Mouse (Mus musculus) heart, postnatal 25 days (tissue): ENCODE data around the gene Clic6. TPM values are rescaled to one million over a fixed set of nuclear protein-coding genes. Genes with fewer than 3 reads are reported as not detected.
"Not testable (repeated sequence)": the region's sequence is repeated elsewhere in the genome, so short reads cannot be mapped to it uniquely, and the experiment has no call there.

Experiments
- DNase-seq: peaks from one replicate; pipeline ENCODE4 v3.0.0; 2022; ENCODE audit warnings: low spot score
- intact Hi-C: fragments of 180-260 bp; cut with DNase I; formaldehyde crosslinking; loops from one replicate; pipeline ENCODE4 v1.15.1; 2025
- total RNA-seq, 2 experiments: library from RNA; stranded (reverse); gene quantifications; 2 replicates each; pipeline ENCODE4 v1.2.3; 2021

The Clic6 gene
- total RNA-seq, 2 experiments from 2014 or later: 0.11 to 0.21 TPM

DNA sequence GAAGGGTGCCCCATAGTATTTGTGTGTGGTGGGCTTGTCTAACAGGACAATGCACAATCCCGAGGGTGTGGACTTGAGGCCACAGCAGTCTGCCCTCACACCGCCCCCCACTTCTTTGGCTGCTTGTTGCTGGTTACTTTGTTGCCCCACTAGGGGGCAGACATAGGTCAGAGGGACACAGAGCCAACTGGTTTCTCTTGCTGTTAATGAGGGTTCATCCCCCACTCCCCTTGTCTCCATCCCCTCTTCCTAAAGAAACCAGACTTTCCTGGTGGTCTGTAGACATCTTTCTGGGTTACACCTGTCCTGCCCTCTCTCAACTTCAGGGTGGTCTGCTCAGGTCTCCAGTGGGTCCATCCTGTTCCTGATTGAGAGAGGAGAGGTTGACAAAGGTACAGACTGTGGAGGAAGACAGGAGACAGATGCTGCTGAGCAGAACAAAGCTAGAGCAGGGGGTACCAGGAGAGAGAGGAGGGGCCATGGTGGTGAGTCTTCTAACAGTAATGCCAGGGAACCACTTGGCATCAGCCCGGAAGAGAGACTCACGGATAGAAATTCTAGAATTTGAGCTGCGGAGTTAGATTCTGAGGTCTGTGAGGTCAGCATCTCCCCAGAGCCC is 26.3 kb downstream of the Clic6 start:
- intact Hi-C loops: no loop called here
- no peak for DNase-seq

DNA sequence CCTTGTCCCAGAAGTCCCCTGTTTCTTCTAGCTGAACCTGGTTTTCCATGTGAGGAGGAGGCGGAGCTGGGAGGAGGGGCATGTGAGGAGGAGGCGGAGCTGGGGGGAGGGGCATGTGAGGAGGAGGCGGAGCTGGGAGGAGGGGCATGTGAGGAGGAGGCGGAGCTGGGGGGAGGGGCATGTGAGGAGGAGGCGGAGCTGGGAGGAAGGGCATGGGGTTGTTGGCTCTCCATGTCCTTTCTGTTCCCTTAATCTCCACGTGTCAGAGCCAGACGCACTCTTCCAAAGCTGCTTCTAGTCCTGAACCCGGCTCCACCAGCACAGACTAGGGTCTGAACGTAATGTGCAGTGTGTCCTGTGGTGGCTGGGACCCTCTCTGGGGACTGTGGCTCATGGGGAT is 29.4 kb downstream of the Clic6 start:
- DNase-seq, intact Hi-C loops: not testable (repeated sequence)

DNA sequence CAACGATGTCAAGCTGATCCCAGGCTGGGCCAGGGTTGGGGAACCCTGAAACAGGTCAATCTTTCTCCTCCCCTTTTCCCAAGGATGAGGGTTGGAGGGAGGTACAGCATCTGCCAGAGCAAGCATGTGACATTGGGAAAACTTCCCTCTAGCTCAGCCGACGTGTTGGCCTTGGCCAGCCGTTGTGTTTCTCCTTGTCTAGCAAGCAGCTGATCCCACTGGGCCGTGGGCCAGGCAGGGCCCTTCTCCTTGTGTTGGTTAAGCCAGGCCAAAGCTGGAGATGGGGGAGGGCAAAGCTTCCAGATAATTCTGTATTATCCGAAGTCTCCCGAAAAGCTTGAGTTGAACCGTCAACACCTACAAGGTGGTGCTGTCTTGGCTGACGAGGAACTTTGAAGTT is 30.6 kb downstream of the Clic6 start:
- intact Hi-C loops: no loop called here
- no peak for DNase-seq

DNA sequence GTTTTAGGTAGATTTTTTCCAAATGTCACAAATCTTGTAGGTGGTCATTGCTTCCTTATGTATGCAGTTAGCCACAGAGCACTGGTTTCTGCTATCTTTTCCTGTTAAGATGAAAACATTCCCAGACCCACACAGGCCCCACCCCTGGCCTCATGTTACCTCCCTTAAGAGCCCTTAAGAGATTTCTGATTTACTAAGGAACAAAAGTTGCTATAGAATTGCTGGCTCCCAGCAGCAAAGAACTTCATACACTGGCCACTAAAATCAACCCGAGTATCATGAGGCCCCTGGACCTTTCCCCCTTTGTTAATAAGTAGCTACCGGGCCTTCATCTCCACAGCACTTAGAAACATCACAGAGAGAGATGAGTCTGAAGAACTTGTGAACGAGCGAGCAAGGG is 33.2 kb downstream of the Clic6 start:
- DNase-seq: no peak
- intact Hi-C loops: no loop called here

- intact Hi-C loops: loop anchor here (2.0 kb wide), 1 partner anchor 1025 kb away; no protein-coding TSS in a partner anchor
- DNase-seq: no peak
Measured at GRCm38 (mm10) chr16:92519820-92520492, 34.4 kb downstream of the Clic6 start.

DNA sequence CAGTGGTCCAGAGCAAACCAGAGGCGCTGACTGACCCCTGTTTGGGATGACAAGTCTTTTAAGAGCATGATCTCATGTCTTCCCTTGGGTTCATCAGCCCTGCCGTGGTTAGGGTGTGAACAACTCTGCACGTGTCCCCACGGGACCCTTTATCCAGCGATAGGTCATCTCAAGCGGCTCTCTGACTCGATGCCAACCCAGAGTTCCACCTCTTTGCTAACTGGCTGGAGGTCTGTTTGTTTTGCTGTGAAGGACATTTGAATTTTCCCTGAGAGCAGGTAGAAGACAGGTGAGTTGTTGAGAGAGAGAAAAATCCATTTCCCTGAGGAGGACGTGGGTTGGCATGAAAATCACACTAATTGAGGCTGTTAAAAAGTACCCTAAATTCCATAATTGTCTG is 37.8 kb downstream of the Clic6 start:
- DNase-seq: no peak
- intact Hi-C loops: no loop called here

DNA sequence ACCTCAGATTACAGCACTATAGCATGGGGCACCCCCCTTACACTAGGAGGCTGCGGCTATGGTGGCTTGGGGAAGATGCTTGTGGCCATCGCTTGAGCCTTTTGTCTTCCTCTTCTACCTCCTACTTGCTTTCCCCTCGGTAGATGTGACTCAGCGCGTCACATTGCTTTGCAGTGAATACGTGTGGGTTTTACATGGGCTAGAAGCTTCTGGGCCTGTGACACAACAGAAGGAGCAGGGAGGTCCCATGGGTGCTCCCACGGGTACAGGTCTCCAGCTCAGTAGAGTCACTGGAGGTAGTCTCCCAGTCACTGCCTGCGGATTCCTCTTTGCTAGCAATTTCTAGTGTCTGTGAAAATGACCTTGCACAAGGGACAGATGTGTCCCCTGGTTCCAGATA is 39.1 kb downstream of the Clic6 start:
- no peak for DNase-seq
- intact Hi-C loops: no loop called here

DNA sequence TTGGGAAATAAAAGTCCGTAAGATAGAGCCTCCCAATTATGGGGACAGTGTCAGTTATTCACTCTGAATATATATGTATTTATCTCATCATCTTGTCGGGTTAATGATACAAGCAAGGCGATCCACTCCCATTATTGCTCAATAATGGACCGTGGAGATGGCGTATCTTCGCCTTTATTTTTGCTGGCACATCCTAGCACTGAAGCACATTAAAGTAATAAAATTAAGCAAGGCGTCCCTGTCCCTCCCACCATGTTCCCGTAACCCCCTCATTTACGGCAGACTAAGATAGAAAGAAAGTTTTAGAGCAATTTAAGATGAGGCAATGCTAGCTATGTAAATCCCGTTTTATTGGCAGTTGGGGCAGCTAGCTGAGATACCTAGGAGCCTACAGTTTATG is 40.4 kb downstream of the Clic6 start:
- DNase-seq: no peak
- intact Hi-C loops: no loop called here

GRCm38 (mm10) chr16:92535258-92535657 is 49.7 kb downstream of the Clic6 start:
- DNase-seq: no peak
- intact Hi-C loops: no loop called here

DNA sequence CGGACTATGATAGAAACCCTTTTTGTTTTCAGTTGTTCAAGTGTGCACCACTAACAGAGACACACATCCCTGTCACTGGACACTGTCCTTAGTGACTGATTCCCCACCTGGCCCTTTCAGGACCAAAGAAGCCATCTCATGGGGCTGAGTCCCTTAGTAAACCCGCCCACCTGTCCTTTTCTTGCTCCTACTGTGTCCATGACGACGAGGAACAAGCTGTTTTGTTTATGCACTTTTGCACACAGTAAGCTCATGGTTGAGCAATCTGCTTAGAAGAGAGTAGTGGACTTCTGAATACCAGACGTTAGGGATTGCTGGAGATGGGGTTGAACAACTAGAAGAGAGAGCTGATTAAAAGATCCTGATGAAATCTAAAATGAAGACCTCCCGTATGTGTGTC is 52.8 kb downstream of the Clic6 start:
- no peak for DNase-seq
- intact Hi-C loops: no loop called here

DNA sequence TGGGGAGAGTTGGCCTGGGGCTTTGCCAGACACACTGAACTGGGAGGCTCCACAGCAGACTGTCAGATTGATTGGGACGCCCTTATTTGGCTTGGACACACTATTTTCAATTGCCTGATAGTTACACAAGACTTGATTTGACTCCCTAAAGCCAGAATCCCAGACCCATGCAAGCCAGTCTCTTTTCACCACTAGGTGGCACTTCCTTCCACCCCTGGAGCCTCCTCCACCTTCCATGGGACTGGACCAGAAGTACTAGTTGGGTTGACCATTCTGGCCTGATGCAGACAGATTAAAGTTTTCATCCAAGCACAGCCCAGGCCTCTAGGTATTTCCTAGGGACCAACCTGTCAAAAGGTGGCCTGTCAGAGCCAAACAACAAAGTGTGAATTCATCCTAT is 58.7 kb downstream of the Clic6 start:
- no peak for DNase-seq
- intact Hi-C loops: no loop called here

- intact Hi-C loops: no loop called here
- DNase-seq: no peak
Measured at GRCm38 (mm10) chr16:92548651-92549050, 63.1 kb downstream of the Clic6 start.

DNA sequence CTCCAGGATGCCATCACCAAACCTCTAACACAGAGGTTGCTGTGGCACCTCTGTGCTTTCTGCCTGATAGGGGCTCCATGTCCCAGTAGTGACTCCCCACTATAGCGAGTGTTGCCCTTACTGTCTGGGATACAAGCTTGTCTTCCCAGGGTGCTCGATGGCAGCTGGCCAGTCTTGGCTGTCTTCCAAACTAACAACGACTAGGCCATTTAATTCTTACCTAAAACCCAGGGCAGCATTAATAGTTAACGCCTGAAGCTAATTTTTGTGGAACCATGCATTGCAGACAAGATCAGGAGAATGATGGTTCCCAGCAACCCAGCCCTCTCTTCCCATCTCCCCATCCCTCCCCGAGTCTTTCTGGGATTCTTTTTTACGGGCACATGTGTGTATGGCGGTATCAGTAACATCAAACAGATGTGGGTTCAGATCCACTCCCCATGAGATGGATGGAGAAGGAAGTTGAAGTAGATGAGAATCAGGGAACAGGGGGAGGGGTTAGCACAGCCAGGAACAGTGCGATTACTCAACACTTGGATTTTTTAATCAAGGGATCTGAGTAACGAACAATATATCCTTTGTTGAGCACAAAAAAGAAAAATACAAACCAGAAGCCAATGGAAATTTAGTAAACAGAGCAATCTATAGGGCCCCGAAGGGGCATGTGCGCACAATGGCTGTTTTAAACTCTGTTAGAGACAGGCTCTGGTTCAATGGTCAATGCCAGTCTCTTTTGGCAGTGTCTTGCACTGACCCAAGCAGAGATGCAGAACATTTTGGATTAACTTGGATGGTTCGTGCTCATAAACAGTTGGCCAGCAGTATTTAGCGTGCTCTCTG is 66.0 kb downstream of the Clic6 start:
- DNase-seq: no peak
- intact Hi-C loops: no loop called here

GRCm38 (mm10) chr16:92552106-92552382 is 66.5 kb downstream of the Clic6 start:
- no peak for DNase-seq
- intact Hi-C loops: no loop called here

GRCm38 (mm10) chr16:92552858-92553257 is 67.3 kb downstream of the Clic6 start:
- intact Hi-C loops: no loop called here
- DNase-seq: no peak

GRCm38 (mm10) chr16:92555051-92555450 is 69.5 kb downstream of the Clic6 start:
- no peak for DNase-seq
- intact Hi-C loops: no loop called here

DNA sequence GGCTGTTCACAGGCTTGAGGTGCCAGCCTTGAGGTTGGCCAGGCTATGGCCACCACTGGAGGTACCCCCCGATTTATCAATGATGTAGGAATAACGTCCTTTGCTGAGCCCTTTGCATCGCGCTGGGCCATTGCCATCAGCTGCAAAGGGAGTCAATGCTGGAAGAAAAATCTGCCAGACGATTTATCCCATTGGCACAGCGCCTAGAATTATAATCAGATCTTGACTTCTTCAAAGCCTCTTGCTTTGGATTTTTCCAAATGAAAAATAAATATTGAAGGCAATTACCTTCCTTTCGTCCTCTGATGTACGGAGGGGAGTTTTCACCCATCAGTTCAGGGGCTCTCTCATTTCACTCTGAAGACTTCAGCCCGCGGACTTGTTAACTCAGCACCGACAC is 79.8 kb downstream of the Clic6 start:
- intact Hi-C loops: loop anchor here (1.0 to 5.0 kb wide), 5 partner anchors 134 to 978 kb away; no protein-coding TSS in a partner anchor
- no peak for DNase-seq

DNA sequence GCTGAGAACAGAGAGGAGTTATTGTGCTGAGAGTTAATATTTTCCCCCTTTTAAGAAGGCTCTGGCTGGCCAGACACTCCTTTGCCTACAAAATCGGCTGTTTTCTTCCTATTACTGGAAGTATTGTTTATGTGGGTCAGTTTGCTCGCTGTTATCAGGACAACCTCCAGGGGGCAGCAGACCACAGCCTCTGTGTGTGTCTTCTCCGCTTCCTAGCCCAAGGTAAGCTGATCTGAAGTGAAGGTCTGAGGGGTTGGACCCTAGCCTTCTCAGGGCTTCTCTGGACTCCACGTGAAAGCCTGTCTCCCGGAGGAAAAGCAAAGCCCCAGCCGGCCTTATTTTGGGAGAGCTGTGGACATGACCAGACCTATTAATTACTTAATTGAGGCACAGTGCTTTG is 80.2 kb downstream of the Clic6 start:
- intact Hi-C loops: loop anchor here (1.0 to 5.0 kb wide), 5 partner anchors 133 to 977 kb away; no protein-coding TSS in a partner anchor
- DNase-seq: peak; percentile 17

DNA sequence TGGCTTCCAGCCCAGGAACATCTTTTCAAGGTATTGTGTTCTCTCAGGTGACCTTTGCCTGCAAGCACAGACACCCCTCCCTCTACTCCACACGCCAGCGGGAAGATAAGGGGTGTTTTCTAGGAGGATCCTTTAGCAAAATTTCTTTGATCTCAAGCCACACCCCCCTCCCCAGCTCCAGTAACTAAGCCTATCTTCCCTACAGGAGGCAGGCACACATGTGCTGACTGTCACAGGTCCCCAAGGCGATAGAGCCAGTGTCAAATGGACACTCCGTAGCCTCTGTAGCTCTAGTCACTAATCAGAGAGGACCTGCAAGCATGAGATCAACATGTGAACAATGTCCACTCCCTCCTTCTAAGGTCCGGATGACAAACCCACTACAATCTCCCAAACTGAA is 80.6 kb downstream of the Clic6 start:
- intact Hi-C loops: loop anchor here (5.0 kb wide), 1 partner anchor 571 kb away; no protein-coding TSS in a partner anchor
- DNase-seq: no peak

GRCm38 (mm10) chr16:92571246-92571645 is 85.7 kb downstream of the Clic6 start:
- no peak for DNase-seq
- intact Hi-C loops: no loop called here

GRCm38 (mm10) chr16:92573193-92573592 is 87.7 kb downstream of the Clic6 start:
- no peak for DNase-seq
- intact Hi-C loops: no loop called here
